Mouse (Mus musculus): Measurements from ENCODE around the gene Rasip1. TPM values are rescaled to one million over a fixed set of nuclear protein-coding genes. Genes with fewer than 3 reads are reported as not detected.
"Not testable (repeated sequence)": the region's sequence is repeated elsewhere in the genome, so short reads cannot be mapped to it uniquely, and the experiment has no call there.

Gene Rasip1
- total RNA-seq, 2 experiments from 2014 or later: 15.1 to 15.8 TPM

DNA sequence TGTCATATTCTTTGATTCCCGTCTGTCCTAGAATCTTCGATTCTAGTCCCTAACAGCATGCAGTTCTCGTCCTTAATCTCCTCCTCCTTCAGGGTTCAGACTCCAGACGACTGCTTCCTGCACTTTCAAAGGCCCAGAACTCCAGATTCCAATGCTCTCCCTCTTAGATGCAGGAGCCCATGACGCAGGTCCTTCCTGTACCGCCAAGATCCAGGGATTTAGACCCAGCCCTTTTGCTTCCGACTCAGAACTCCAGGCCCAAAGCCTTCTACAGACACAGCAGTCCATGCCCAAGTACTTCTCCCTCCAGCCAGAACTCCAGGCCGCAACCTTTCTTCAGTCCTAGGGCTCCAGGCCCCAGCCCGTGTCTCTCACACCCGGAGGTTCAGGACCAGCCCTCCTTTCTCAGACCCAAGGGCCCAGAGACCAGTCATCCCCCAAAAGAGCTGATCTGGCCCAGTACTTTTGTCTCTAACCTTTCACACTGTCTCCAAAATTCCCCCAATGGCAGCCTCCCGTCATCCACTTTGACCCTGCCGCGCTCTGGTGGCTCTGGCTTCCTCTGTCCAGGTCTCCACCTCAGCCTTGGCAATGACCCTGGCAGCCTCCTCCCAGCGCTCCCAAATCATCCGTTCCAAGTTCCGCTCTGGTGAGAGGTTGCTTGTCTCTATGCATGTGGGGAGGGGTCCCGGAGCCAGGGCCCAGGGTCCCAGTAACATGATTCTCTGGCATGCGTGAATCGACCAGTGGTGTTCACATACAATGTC, 13.1 kb downstream of the Rasip1 start:
- DNase-seq (ENCODE audit: extremely low spot score in 1 of 2, low spot score in 2 of 2): no peak
- intact Hi-C loops (cut with DNase I): loop anchor here (5.0 kb wide), 1 partner anchor 42 kb away; the partner anchor contains the start of gene Ntn5

DNA sequence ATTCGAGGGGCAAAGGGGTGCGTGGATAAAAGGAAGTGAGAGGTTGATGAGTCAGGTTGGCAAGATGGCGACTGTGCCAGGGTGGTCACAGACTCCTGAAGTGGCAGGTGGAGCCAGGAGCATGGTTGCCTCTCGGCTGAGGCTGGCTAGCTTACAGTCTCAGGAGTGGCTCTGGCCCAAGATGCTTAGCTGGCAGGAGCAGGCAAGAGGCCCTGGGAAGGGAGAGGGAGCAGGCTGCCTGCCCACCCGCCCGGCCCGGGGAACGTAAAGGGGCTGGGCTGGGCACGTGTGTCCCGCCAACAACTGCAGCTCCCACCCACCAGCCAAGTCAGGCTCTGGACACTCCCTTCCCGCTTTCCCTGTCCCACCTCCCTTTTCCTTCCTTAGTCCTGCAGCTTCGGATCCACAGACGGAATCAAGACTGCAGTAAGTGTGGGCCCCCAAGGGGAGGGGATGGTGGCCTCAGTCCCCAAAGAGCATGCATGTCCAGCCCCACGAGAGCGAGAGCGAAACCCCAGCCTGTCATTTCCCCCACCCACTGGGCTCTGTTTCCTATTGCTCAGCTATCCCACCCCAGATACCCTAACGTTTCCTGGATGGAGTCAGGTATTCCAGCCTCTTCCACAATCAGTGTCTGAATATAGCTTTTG, 14.2 kb downstream of the Rasip1 start:
- DNase-seq (ENCODE audit: extremely low spot score in 1 of 2, low spot score in 2 of 2): no peak
- intact Hi-C loops (cut with DNase I): loop anchor here (5.0 kb wide), 1 partner anchor 41 kb away; the partner anchor contains the start of gene Ntn5

DNA sequence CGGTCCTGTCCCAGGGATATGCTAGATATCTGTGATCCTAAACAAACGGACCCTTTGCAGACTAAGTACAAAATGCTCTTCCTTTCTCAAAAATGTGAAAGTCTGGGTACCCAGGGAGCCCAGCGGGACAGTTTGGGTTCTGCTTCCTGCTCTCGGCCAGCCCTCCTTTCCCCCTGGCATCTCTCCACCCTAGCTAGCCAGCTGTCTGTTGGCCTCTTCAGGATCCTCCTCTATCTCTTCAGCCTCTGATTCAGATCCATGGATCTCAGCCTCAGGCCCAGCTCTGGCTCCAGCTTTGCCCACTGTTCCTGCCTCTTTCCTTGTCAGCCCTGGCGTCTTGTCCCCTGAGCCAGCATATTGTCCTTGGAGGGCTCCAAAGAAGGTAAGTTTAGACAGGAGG, 14.8 kb downstream of the Rasip1 start:
- intact Hi-C loops (cut with DNase I): loop anchor here (5.0 kb wide), 1 partner anchor 40 kb away; the partner anchor contains the start of gene Ntn5
- no peak for DNase-seq (ENCODE audit: extremely low spot score in 1 of 2, low spot score in 2 of 2)

DNA sequence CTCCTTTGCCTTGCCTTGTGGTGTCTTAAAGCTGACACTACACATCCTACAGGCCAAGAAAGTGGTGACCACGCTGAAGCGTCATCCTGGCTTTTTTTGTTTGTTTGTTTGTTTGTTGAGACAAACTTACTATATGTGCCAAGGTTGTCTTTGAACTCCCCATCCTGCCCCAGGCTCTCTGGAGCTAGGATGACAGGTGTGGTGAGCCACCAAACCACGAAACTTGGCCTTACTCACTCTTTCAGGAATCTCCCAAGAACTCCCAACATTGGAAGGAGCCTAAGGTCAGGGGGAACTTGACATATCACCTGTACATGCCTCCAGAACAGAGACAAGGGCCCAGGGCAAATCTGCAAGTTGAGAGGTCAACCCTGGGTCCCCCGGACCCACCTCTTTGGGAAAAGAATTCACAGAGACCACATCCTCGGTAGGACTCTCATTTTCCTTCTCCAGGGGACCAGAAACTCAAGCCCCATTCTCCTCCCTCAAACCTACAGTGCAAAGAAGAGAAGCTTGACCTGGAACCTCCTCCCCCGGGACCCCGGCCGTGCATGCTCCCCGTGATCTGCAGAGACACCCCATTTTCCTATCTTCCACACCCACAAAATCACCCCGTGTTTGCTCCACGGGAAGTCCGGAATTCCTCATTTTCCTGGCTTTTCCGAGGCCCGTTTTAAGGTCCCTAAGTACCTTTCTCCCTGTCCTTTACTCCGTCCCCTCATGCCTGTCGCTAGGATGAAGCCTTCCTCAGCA, 15.4 kb downstream of the Rasip1 start:
- intact Hi-C loops (cut with DNase I): loop anchor here (5.0 kb wide), 1 partner anchor 40 kb away; the partner anchor contains the start of gene Ntn5
- no peak for DNase-seq (ENCODE audit: extremely low spot score in 1 of 2, low spot score in 2 of 2)

DNA sequence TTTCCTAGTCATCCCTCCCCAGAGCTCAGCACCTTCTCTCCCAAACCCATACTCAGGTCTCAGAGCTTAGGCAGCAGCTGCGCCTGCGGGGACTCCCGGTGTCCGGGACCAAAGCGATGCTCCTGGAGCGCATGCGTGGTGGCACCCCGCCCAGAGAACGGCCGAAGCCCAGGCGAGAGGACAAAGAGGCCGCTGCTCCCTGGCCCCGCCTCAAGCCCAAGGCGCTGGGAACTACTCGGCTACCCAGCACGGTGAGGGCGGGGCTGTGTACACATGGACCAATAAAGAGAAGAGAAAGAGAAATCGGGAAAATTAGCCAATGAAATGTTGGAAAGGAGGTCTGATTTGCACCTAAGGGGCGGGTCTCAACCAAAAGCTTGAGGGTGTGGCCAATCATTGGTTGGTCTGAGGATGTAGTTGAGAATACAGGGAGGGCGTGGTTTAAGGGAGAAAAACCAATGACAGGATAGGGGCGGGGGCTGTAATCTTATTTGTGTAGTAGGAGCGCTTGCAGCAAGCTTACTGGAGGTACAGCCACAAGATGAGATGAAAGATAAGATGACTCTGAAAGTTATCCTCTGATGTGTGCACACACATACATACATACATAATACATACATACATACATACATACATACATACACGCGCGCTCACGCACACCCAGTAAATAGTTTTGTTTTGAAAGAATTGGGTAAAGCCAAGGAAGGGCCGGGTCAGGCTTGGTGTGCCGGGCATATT, 16.3 kb downstream of the Rasip1 start:
- intact Hi-C loops (cut with DNase I): loop anchor here (5.0 kb wide), 1 partner anchor 39 kb away; the partner anchor contains the start of gene Ntn5
- peak; percentile 90 to 96 for DNase-seq (ENCODE audit: extremely low spot score in 1 of 2, low spot score in 2 of 2)

DNA sequence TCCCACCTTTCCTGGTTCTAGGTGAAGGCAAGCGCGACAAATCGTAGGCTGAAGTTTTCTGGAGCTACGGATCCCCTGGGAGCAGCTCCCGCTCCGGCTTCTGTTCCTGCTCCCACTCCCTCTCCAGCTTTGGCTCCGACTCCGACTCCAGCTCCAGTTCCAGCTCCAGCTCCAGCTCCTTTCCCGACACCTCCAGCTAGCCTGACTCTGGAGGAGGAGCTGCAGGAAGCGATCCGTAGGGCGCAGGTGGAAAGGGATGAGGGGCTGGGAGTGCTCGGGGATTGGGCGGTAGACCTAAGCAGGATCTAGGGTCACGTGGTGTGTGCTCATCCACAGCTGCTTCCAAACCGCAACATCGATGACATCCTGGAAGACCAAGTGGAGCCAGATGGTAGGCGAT, 16.9 kb downstream of the Rasip1 start:
- intact Hi-C loops (cut with DNase I): loop anchor here (5.0 kb wide), 1 partner anchor 38 kb away; the partner anchor contains the start of gene Ntn5
- DNase-seq (ENCODE audit: extremely low spot score in 1 of 2, low spot score in 2 of 2): peak; percentile 35 to 74

DNA sequence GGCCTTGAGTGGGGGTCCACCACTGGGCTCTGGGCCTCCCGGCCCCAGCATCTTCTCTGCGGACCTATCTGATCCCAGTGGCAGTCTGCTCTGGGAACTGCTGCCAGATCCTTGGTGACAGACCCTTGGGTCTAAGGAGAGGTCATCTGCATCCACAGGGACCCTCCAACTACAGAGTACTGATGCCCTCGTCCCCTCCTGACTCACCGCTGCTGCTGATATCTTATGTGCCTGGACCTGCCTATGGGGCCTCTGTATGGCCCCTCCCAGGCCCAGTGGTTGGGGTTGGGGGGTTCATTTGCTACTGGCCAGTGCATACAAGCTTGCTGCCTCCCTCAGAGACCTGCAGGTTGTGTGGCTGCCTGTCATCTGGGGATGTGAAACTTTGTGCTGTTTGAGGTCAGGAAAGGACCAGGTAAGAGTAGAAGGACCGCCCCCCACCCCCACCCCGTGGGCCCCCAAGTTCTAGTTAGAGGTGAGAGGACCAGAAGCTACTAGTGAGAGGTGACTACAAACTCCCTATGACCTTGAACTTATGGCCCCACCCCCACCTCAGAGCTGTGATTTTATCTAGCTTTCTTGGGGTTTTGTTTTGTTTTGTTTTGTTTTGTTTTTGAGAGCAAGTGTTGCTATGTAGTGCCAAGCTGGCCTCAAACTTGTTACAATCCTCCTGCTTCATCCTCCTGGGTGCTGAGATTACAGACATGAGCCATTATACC, 17.7 kb downstream of the Rasip1 start:
- intact Hi-C loops (cut with DNase I): loop anchor here (5.0 kb wide), 1 partner anchor 37 kb away; the partner anchor contains the start of gene Ntn5
- no peak for DNase-seq (ENCODE audit: extremely low spot score in 1 of 2, low spot score in 2 of 2)

DNA sequence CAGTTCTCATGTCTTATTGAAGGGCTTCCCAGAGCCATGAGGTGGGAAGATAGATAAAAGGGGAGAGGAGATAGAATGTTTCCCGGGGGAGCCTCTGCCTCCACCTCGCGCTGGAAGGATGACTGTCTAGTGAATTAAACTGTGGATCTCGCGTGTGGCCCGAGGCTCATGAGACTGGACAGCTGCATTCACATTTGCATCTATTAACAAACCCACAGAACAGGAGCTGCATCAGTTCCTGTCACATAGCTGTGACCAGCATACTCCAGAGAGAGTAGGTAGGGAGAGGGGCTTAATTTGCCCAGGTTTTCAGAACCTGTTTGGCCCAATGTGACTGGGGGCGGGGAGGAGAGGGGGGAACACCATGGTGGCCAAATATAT, 18.3 kb downstream of the Rasip1 start:
- no peak for DNase-seq (ENCODE audit: extremely low spot score in 1 of 2, low spot score in 2 of 2)
- intact Hi-C loops (cut with DNase I): no loop called here

DNA sequence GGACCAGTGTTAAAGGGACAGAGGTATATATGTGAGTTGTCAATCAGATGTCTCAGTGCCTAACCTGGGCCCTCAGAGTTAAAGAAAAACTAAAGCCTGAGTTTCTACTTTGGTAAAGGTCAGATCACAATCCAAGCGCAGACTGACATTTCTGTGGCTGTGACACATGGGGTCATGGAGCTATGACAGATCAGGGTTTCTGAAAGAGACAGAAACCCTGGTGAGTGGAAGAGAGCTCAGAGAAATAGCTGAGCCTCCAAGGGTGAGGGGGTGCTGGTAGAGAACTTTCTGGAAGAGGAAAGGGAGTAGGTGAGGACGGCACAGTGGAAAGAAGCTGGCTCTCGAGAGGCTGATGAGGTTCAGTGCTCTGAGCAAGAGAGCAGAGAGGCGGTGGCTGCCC, 19.4 kb downstream of the Rasip1 start:
- intact Hi-C loops (cut with DNase I): no loop called here
- no peak for DNase-seq (ENCODE audit: extremely low spot score in 1 of 2, low spot score in 2 of 2)

DNA sequence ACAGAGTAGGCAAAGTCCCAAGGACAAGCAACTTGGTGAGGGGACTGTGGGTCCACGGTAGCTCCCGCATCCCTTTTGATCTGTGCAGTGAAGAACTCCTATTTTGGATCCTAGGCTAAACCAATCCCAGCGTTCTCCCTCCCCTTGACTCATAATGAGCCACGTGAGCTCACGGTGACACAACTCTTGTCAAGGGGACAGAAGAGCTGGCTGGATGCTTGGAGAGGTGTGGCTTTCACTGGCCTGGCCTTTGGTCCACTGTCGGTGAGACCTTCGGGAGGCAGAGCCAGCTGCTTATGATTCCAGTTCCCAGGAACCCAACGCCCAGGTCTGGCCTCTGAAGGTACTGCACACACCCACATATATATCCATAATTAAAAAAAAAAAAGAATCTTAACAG, 22.1 kb downstream of the Rasip1 start:
- DNase-seq (ENCODE audit: extremely low spot score in 1 of 2, low spot score in 2 of 2): no peak
- intact Hi-C loops (cut with DNase I): no loop called here

DNA sequence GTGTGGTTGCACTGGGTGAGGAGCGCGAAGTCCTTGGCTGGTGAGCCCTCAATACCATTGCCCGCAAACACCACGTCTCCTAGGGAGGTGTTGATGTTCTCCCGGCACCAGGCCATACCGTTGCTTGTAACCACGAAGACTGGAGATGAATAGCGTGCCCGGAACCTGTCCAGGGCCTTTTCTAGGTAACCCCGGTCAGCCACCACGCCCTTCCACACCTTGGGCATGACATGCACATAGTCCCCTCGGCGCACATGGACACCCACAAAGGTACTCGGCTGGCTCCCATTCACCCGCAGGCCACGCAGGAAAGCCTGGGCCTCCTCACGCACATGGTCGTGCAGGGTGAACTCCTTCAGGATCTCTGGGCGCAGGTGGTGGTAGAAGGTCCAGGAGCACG, 23.2 kb downstream of the Rasip1 start:
- intact Hi-C loops (cut with DNase I); DNase-seq (ENCODE audit: extremely low spot score in 1 of 2, low spot score in 2 of 2): not testable (repeated sequence)

DNA sequence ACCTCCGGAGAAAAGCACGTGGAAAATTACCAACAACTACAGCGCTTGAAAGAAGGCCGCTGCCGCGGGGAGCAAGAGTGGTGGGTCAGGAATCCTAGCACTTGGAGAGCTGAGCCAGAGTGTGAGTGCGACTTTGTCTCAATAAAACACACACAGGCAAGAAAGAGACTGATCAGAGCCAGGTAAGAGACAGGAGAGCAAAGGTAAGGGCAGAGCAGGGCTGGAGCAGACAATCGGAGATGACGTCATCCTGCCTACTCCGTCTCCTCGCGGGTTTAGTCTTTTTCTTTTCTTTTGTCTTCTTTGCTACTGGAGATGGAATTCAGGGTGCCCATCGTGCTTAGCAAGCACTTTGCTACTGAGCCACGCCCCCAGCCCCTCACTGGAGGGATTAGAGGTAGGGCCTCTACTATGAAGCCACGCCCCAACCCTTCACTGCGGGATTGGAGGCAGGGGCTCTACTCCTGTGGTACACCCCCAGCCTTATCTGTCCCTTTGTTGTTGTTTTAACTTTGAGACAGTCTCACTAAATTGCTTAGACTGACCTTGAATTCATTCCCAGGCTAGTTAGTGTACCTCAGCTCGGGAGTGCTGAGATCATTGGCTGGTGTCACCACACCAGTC, 27.2 kb downstream of the Rasip1 start:
- DNase-seq (ENCODE audit: extremely low spot score in 1 of 2, low spot score in 2 of 2): no peak
- intact Hi-C loops (cut with DNase I): no loop called here

DNA sequence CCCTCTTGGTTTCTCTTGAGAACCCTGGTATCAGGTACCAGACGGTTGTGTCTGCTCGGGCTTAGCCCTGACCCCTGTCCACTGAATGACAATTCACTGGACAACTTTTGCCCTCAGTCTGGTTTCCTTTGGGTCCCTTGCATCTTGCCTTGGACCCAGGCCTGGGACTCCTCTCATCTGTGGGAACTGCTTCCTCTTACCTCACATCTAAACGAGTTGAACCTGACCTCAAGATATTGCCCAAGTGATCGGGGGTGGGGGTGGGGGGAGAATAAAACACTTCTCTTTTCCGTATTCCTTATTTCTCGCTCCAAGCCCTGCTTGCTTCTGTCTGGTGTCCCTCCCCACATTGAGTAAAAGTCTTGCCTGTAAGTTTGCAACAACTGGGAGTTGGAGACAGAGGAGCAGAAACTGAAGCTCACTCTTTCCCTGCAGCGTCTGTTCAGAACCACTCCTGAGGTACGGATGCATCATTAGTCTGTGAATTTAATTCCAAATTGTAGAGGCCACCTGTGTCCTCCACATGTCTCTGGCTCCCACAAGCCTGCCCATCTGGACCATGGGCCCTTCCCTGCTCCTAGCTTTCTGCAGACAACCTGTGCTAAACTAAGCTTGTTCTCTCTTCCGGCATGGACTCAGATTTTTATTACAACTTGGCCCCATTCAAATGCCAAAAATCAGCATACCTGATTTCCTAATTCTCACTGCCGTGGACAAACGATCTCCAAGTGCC, 33.6 kb downstream of the Rasip1 start:
- DNase-seq (ENCODE audit: extremely low spot score in 1 of 2, low spot score in 2 of 2): no peak
- intact Hi-C loops (cut with DNase I): no loop called here

DNA sequence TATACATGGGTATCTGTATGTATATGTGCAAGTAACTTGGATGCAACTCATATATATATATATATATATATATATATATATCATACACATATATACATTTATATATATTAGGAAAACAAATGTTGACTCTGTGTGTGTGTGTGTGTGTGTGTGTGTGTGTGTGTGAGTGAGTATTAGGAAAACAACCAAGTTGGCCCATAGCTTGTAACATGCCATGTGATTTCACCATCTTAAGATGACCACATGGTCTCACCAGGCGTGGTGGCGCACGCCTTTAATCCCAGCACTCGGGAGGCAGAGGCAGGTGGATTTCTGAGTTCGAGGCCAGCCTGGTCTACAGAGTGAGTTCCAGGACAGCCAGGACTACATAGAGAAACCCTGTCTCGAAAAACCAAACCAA, 34.4 kb downstream of the Rasip1 start:
- DNase-seq (ENCODE audit: extremely low spot score in 1 of 2, low spot score in 2 of 2); intact Hi-C loops (cut with DNase I): not testable (repeated sequence)

DNA sequence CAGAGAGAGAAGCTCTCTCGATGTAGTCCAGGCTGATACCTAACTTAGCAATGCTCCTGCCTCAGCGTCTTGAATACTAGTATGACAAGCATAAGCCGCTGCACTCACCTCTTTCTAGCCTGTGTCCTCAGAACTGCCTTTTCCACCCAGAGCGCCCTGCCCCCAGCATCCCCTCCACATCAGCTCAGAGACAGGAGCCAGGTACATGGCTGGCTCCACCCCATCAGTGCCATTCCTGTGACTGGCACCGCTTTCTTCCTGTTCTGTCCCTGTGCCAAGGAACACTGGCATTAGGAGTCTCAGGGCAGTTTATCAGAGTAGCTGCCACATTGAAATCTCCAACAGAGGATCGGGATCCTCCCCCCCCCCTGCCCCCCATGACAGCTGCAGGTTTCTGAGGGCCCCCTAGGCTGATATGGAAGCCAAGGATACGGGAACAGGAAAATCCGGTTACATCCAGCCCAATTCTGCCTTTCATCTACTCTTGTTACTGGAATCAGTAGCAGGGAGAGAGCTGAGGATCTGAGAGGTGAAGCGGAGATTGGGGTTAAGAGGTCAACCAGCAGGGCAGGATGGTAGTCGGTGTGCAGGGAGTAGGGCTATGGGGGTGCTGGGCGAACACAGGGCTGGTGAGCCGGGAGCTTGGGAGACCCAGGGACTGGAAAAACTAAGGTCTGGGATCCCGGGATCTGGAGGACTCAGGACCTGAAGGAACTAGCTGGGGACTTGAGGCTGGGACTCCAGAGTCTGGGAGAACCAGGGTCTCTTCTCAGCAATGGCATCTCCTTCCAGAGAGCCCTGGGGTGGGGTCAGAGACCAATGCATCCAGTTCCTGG, 38.2 kb downstream of the Rasip1 start:
- intact Hi-C loops (cut with DNase I): no loop called here
- no peak for DNase-seq (ENCODE audit: extremely low spot score in 1 of 2, low spot score in 2 of 2)

DNA sequence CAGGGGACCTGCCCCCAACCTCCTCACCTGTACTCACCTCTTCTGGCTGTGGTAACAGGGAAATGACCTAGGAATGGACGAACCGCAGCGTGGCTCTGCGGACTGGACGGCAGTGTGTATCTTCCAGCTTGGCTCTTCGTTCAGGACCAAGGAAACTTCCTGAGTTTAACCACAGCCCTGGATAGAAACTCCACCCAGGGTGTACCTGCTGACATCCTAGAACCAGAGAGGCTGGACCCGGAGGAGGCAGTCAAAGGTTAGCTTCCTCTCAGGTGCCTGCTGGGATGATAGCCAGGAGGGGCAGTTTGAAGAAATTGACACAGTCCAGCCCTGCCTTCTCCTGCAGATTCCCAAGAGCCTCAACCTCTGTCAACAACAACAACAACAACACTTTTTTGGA, 38.9 kb downstream of the Rasip1 start, which contains the start of gene Fut2:
Fut2 (minus strand) TSS at position 234 of the 400 bp plus-strand sequence.
- intact Hi-C loops (cut with DNase I): no loop called here

More for the DNA sequence above, 38.9 kb downstream of the Rasip1 start, which contains the start of gene Fut2:
- DNase-seq (ENCODE audit: extremely low spot score in 1 of 2, low spot score in 2 of 2): no peak
